Mouse (Mus musculus) mammary gland, adult 2 months (tissue): ENCODE results near the gene Synm. TPM values are rescaled to one million over a fixed set of nuclear protein-coding genes. Genes with fewer than 3 reads are reported as not detected.

Source experiments
- polyA plus RNA-seq: library from polyadenylated mRNA; depleted of rRNA; stranded (reverse); fragments of >200 nt; gene quantifications from 2 replicates; pipeline ENCODE4 v1.2.3, GENCODE M21; 2012; ENCODE audit warnings: low replicate concordance; rRNA removed

Gene Synm
- polyA plus RNA-seq: 3.4 and 21.7 TPM in 2 replicates

GRCm38 (mm10) chr7:67759629-67759995 is at the start of gene Synm:
Synm (minus strand) TSS chr7:67759742.

Other genes starting within 250 kb of the Synm start
- gene Lrrc28, start 114.5 kb downstream of the Synm start, polyA plus RNA-seq: 24.1 and 29.2 TPM in 2 replicates
- gene Ttc23, start 112.3 kb downstream of the Synm start, polyA plus RNA-seq: 4.1 and 6.8 TPM in 2 replicates
- gene Igf1r, start 193.1 kb upstream of the Synm start, polyA plus RNA-seq: 5.3 and 6.5 TPM in 2 replicates